Mouse (Mus musculus): ENCODE data around the gene Sfxn3.
A peak's percentile ranks its signal among the peaks of the same experiment; 100 is the strongest.

Sfxn3 gene

DNA sequence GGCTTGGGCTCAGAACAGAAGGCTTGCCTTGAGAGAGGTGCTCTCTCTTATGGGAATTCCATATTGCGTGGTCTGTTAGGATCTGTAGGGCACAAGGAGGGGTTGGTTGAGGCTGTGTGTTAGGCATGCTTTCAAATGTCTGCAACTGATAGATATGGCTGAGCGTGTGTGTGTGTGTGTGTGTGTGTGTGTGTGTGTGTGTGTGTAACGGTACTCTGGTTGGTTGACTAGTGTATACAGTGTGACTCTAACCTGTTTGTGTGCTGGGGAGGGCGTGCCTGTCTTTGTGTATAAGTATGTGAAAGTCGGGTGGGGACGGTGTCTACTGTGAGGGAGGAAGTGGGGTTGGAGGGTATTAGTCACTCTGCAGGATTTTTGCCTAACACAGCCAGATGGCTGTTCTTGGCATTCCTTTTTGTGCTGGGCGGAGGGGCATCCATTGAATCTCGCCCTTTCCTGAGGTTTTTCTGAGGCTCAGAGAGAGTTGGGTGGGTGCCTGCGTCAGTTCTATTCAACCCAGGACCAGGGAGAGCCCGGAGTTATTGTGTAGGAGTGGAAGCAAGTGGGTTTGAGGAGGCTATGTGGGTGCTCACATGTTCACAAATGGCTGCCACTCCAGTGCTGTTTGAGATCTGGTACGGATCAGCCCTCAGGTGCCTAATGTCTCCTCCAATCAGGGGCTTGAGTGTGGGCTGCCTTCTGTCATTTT is 786 bp downstream of the Sfxn3 start:
- DNase-seq (ENCODE audit: low read depth), result no peak

DNA sequence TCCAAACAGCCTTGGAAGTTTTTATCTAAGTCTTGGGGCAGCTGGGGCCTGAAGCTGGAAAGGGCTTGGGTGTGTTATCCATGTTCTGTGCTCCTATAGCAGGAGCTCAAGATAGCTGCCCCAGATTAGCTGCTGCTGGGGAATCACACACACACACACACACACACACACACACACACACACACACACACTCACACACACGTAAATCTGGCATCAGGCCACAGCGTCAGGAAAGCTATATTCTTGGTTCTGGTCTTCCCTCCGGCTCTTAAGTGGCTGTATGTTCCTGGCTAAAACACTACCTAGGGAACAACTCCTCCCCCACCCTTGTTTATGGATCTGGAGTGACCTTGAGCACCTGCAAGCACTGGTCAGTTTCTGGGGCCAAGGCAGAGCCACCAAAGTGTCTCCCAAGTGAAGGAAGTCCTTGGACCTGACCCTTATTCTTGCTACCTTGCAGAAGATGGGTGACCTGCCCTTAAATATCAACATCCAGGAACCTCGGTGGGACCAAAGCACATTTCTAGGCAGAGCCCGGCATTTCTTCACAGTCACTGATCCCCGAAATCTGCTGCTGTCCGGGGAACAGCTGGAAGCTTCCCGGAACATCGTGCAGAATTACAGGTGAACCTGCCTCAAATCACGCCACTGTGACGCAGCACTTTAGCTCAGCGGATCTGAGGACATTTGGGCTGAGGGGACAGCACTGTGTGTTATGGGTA is 1.5 kb downstream of the Sfxn3 start:
- no peak for DNase-seq (ENCODE audit: low read depth)

DNA sequence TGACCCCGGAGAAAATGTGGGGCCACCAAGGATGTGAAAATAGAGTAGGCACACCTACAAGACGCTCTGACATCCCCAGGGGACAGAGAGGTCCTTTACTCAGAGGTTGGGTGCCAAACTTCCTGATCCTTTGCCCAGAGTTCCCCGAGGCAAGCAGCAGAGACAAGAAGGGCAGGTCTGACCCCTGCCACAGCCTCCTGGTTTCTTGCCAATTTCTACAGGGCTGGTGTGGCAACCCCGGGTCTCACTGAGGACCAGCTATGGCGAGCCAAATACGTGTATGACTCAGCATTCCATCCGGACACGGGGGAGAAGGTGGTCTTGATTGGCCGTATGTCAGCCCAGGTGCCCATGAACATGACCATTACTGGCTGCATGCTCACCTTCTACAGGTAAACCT is 2.2 kb downstream of the Sfxn3 start:
- DNase-seq (ENCODE audit: low read depth), result no peak

DNA sequence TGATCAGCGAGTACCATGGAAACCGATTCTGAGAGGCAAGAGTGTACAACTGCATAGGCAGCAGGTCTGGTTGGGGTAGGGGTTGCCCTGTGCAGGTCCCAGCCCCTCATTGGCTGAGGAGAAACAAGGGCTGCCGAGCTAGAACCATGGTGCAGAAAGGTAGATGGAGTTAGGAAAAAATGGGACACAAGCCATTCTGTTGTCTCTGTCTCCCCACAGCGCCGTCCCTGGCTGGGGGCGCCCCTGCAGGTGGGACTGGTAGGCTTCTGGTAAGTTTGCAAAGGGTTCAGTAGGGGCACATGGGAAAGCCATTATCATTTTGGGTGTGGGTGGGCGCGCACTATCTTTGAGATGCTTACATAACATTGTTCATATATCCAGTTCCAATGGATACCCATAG is 6.1 kb downstream of the Sfxn3 start:
- DNase-seq (ENCODE audit: low read depth), result no peak

DNA sequence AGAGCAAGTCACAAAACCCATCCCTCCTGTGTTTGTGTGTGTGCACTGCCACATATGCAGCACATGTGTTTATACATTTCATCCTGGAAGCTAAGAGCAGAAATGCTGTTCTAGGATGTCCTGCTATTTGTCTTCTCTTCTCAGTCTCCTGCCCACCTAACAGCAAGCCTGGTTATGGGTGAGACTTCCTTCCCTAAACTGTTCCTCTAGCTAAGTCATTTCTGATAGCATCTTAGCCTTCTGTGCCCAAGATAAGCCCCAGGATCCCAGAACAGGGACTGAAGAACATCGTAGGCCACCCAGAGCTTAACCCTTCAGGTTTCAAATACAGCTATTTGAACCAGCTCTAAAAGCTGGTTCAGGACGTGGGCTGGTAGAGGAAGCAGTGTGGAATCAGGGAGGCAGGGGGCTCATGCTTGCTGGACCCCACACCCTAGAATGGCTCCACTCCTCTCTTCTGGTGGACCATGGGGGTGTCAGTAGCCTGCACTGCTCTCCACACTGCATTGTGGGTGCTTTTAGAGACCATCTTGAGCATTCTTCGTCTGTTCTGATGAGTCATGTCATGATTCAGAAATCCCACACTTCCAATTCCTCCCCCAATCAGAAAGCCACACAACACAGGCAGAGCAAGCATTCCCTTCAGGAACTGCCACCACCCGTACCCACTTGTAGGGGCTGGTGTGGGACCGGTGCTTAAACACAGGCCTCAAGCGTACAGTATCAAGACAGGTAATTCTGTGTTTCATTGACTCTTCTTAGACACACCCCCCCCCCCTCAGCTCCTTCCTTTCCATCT is 7.8 kb downstream of the Sfxn3 start:
- DNase-seq (ENCODE audit: low read depth), result no peak

DNA sequence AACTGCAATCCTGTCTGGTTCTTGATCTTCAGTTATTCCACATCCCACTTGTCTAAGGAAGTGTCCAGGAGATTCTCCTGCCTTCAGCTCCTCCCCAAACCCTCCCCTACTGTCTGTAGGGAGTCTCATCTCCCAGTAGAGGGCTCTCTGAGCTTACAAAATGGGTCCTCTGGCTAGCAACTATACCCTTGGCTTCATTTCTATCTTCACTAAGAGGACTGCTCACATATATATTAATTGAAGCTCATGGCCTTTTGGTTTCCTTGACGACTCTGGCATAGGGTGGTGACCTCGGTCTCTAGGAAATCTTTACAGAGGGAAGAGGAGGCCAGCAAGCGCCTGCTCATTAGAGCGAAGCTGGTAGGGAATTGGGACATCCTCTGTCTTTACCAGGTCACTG is 9.1 kb downstream of the Sfxn3 start:
- peak; percentile 68 for DNase-seq (ENCODE audit: low read depth)

DNA sequence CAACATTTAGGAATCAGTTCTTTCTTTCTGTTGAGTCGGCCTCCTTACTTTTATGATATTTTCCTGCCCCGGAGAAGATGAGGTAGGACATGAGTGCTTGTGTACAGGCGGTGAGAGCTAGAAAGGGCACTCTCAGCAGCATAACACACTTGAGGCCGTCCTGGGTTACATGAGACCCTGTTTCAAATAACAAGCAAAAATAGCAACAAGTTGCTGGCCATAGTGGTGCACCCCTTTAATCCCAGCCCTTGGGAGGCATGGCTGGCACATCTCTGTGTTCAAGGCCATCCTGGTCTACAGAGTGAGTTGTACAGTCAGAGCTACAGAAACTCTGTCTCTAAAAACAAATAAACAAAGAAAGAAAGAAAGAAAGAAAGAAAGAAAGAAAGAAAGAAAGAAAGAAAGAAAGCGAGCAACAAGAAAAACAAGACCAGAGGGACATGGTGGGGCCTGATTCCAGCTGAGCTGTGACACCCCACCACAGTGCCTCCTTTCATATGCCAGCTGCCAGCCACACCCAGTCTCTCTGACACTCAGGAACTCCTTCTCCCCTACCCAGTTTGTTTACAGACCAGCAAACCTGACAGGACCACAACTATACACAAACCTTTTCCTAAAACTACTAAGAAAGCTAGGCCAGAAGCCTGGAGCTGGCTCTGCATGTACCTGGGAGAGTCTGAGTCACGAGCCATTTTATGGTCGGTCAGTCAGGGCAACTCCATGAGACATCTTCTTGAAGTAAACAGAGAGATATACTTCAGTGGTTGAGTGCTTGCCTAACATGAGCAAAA is 9.8 kb downstream of the Sfxn3 start:
- peak; percentile 55 for DNase-seq (ENCODE audit: low read depth)

DNA sequence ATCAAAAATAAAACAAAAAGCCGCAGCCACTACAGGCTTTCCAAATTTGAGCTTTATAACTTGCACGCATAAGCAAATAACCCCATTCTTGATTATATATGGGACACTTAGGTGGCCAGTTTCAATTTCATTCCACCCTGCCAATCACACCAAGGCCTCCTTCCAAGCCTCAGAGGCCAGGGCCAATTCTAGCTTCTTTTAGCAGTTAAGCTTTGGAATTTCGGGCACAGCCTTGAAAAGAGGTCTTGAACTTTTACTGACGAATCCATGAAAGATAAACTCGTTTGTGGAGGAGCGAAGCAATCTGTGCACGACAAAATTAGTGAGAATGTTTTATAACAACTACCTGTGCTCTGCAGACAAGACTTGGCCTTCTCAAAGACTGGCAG is 10.4 kb downstream of the Sfxn3 start:
- no peak for DNase-seq (ENCODE audit: low read depth)

DNA sequence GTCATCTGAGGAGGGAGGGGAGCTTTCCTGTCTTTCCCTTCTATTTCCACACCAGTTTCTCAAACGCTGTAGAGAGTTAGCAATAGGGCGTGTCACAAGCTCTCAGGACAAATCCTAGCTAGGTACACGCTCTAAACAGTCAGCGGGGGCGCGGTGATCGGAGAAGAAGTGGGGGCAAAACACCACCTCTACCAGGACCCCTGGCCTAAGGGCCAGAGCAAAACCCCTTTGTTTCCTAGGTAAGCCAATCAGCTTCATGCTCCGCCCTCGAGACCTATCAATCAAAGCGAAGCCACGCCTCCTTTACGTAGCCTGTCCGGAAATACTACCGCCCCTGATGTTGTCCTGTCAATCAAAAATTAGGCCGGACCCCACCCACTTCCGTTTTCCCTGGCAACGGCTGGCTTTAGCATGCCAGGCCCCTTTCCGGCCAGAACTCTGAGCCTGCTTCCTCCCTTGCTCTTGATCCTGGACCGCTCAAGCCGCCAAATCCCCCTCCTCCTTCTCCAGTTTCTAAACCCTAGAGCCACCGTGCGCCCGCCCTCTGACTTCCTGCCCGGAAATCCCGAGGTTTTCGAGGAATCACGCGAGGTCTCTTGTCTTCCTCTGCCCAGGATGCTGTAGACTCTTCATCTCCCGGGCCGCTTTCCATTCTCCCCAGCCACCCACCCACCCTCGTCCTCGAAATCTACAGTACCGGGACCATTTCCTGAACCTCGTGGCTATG is 11.0 kb downstream of the Sfxn3 start:
- DNase-seq (ENCODE audit: low read depth), result peak; percentile 96

DNA sequence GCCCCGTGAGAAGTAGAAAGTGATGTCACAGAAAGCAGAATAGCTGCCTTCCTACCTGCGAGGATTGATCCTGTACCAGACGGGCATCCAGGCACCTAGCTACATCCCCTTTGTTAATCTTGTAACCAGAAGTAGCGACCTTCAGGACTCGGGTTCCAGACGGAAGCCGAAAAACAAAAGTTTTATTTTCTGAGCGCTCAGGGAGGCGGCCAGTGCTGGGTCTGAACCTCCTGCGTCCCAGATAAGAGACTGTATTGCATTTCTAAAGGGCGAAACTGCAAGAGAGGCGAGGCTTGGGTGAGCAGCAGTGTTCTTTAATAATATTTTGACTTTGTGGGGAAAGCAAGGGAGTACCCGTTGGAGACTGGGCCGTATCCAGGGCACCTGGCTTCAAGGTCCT is 11.5 kb downstream of the Sfxn3 start:
- no peak for DNase-seq (ENCODE audit: low read depth)

DNA sequence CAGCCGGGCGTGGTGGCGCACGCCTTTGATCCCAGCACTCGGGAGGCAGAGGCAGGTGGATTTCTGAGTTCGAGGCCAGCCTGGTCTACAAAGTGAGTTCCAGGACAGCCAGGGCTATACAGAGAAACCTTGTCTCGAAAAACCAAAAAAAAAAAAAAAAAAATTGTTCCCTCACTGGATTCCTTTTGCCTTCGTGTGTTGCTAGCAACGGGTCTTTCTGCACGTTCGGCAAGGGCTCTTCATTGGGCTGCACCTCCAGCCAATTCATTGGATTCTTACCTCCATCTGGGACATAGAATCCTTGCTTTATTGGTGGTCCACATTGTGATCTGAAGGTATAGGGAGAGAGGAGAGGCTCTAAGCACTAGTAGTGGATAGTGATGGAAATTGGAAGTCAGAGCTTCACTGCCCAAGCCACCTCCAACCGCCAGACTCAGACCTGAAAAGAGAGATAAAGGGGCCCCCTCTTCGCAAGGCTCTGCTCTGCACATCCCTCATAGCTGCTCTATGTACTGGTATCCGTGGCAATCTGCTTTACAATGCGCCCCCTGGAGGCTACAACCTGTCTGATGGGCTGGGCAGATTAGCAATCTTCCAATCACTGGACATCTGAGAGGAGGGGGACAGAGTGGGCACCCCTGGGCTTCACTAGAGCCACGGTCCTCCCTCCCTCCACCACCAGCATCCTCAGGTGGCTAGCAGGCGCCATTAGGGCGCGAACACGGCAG is 16.4 kb downstream of the Sfxn3 start:
- DNase-seq (ENCODE audit: low read depth), result peak; percentile 78

DNA sequence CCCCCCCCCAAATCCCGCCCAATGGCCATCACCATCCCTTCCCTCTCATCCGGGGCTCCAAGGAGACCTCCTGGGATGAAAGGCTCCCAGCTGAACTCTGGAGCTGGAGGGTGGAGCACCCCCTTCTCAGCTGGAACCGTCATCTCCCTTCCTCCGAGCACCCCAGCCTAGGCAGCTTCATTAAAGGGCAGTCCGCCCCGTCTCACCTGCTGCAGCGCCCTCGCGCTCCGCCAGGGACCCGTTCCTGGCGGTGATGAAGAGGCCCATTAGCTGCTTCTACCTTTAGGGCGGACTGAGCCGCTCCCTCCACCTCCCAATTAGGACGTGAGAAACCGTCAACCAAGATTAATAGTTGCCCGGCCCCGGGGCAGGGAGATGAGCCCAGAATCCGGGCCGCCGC is 17.9 kb downstream of the Sfxn3 start:
- no peak for DNase-seq (ENCODE audit: low read depth)

DNA sequence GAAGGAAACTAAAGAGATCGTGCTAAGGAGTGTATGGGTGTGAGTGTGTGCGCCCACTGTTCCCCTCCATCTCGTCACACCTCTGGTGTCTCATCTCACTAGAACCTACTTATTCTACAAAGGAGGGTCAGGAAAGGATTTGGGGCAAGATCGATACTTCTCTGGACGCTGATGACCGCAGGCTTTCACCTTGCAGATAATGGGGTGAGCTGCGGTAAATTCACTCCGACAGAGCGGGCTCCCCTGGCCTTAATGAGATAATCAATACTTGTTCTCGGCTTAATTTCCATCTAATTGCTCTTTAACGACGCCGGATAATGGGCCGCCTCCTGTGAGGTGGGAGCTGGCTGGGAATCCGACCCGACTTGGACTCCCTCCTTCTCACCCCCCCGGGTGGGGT is 19.9 kb downstream of the Sfxn3 start:
- DNase-seq (ENCODE audit: low read depth), result no peak

DNA sequence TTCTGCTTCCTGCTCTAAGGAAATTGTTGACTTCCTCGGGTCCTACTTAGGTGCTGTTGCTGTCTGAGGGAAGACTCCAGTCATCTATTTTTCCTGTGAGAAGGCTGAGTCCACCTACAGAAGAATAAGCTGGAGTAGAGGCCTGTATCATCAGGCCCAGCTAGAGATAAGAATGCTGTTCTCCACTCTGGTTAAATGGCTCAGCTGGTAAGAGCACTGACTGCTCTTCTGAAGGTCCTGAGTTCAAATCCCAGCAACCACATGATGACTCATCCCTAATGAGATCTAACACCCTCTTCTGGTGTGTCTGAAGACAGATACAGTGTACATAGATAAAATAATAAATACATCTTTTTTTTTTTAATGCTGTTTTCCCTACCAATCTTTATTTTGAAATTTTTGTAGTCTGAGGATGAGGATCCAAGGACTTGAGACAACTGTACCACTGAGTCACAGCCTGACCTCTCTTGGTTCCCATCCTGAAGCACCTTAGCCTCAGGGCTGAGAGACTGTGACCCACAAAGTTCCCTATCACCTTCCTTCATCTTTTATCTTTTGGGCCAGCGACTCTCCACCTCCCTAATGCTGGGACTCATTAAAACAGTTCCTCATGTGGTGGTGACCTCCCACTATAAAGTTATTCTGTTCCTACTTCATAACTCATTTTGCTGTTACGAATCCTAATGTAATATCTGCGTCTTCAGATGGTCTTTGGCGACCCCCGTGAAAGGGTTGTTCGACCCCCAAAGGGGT is 20.6 kb downstream of the Sfxn3 start:
- no peak for DNase-seq (ENCODE audit: low read depth)

DNA sequence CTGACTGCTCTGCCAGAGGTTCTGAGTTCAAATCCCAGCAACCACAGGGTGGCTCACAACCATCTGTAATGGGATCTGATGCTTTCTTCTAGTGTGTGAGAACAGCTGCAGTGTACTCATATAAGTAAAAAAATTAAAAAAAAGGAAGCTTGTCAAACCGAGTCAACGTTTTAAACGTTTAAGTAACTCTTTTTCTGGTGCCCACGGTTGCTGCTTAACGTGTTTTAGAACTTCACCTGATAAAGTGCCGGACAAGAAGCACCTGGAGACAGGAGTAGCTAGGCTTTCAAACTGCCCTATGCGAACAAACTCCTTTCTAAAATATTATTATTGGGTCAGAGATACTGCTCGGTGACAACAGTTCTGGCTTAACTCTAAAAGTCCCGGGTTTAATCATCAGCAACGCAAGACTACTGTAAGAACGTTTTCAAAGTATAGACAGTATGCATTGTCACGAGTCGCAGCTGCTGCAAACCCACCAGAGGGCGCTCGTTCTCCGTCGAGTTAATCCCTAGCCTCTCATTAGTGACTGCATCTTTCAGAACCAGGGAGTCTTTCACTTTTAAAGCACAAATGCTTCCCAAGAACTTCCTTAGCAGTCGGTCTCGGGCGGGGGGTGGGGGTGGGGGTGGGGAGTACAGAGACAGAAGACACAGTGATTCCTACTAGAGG is 26.7 kb downstream of the Sfxn3 start:
- DNase-seq (ENCODE audit: low read depth), result peak; percentile 93

DNA sequence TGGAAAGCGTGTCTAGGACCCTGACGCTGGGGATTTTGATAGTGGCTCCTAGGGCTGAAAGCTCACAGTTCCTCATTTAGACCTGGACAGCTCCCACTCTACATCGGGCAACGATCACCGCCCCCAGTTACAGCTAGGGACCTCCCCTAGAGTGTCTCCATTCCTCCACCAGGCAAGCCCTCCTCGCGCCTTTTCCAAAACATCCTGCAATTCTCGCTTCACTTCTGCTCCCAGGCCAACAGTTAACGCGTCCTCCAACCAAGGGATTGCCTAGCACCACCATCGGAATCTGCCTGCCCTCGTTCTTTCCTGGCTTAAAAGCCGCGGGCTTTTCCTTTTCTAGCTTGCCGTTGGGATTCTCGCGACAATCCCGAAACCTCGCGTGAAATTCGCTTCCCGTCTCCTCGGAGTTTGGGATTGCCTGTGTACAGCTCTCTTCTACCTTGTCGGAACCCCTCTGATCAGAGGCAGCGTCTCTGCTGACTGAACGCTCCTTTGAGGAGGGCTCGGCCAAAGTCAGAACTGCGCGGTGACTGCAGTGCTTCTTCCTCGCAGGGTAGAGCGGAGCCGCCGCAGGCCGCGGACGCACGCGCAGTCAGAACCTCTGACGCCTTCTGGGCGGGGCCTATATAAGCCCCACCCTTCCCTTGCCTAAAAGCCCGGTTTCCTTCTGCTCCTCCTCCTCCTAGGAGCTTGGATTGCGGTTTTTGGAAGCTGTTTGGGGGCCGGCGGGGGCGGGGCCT is 27.4 kb downstream of the Sfxn3 start, which contains the start of gene Kazald1:
TSS of gene Kazald1 (plus strand) at position 662 of the 743 bp plus-strand sequence.
- DNase-seq (ENCODE audit: low read depth), result peak; percentile 96

DNA sequence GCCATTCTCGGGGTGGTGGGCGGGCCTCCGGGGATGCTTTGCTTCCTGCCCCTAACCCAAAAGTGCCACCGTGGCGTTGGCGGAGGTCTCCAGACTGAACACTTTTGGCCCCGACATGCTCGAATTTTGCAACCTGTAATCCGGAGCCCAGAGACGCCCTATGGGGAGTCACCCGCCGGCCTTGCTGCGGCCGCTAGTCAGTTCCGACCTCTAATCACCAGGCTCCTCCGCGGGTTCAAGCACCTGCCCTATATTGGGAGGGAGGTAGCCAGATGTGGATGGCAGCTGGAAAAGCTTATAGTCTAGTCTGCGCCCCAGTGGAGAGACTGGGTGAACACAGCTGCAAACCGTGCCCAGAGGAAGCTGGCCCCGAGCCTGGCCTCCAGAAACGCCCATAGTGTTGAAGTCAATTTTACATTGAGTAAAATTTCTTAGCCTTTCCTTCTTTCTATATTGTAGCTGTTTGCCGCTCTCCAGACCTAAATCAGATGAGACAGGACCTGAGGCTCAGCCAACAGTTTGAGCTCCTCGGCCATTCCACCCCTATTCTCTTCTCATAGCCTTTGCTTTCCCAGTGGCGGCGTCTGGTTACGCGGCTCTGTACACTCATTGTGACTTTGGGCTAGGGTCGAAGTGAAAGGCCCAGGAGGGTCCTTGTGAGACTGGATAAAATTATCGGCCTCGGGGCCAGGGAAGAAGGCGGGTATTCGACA is 28.2 kb downstream of the Sfxn3 start:
- no peak for DNase-seq (ENCODE audit: low read depth)

DNA sequence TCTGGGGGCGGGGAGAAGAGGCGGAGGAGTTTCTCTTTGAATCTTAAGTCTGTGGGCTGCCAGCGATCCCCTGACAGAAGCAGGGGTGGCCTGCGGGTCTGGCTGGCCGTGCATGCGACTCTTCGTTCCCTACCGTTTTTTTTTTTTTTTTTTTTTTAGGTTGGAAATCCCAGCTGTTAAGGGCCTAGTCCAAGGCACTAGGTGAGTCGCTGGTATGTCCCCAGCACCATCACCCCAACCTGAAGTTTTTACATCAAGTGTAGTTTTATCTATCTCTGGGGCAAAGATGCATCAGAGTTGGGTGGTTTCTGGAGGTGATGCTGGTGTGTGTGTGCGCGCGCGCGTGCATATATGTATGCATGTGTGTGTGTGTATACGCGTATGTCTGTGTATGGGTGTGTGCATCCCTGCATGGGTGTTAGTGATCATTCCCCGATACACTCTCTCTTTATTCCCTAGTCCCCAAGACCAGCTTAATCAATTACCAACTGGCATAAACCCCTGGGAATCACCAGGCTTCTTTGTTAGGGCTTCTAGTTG is 28.8 kb downstream of the Sfxn3 start:
- DNase-seq (ENCODE audit: low read depth), result peak; percentile 53

Data from naive thymus-derived CD4-positive, alpha-beta T cell, adult 2 months (primary cell).